Mouse (Mus musculus): ENCODE data around the gene Vsig10.
"Not testable (repeated sequence)": the region's sequence is repeated elsewhere in the genome, so short reads cannot be mapped to it uniquely, and the experiment has no call there.

Vsig10 gene

GRCm38 (mm10) chr5:117318741-117319629 lies at the start of gene Vsig10:
TSS of gene Vsig10 (plus strand) at chr5:117319083.
- CTCF ChIA-PET, result no interaction called here

GRCm38 (mm10) chr5:117269395-117269794 lies 49.5 kb upstream of the Vsig10 start:
- CTCF ChIA-PET, result no interaction called here

GRCm38 (mm10) chr5:117271945-117272344 lies 46.9 kb upstream of the Vsig10 start:
- CTCF ChIA-PET, result no interaction called here

GRCm38 (mm10) chr5:117274817-117275216 lies 44.1 kb upstream of the Vsig10 start:
- CTCF ChIA-PET, result interaction anchor here (0.6 kb wide), 2 partner anchors 8 to 30 kb away, joined by 5 read pairs; no protein-coding TSS in a partner anchor

- CTCF ChIA-PET, result interaction anchor here (0.6 kb wide), 1 partner anchor 172 kb away, joined by 3 read pairs; no protein-coding TSS in a partner anchor
Measured at GRCm38 (mm10) chr5:117277784-117278183, 41.1 kb upstream of the Vsig10 start.

GRCm38 (mm10) chr5:117278809-117279668 lies 39.8 kb upstream of the Vsig10 start:
- CTCF ChIA-PET, result interaction anchor here (0.8 kb wide), 1 partner anchor 112 kb away, joined by 6 read pairs; no protein-coding TSS in a partner anchor

GRCm38 (mm10) chr5:117279669-117280050 lies 39.2 kb upstream of the Vsig10 start:
- CTCF ChIA-PET, result interaction anchor here (0.8 kb wide), 1 partner anchor 111 kb away, joined by 6 read pairs; no protein-coding TSS in a partner anchor

- CTCF ChIA-PET, result no interaction called here
Measured at GRCm38 (mm10) chr5:117281536-117281935, 37.3 kb upstream of the Vsig10 start.

GRCm38 (mm10) chr5:117282360-117282759 lies 36.5 kb upstream of the Vsig10 start:
- CTCF ChIA-PET, result no interaction called here

- CTCF ChIA-PET, result no interaction called here
Measured at GRCm38 (mm10) chr5:117284029-117284428, 34.9 kb upstream of the Vsig10 start.

- CTCF ChIA-PET, result no interaction called here
Measured at GRCm38 (mm10) chr5:117284682-117285081, 34.2 kb upstream of the Vsig10 start.

- CTCF ChIA-PET, result no interaction called here
Measured at GRCm38 (mm10) chr5:117285266-117285665, 33.6 kb upstream of the Vsig10 start.

- CTCF ChIA-PET, result interaction anchor here (0.7 kb wide), 1 partner anchor 44 kb away, joined by 4 read pairs; no protein-coding TSS in a partner anchor
Measured at GRCm38 (mm10) chr5:117286286-117286685, 32.6 kb upstream of the Vsig10 start.

GRCm38 (mm10) chr5:117286831-117287822 lies 31.8 kb upstream of the Vsig10 start, which contains the start of gene Pebp1:
TSS of gene Pebp1 (minus strand) at chr5:117287625.
- CTCF ChIA-PET, result interaction anchor here (0.7 to 0.9 kb wide), 2 partner anchors 17 to 43 kb away, joined by 3 to 4 read pairs; no protein-coding TSS in a partner anchor

GRCm38 (mm10) chr5:117289646-117290045 lies 29.2 kb upstream of the Vsig10 start:
- CTCF ChIA-PET, result no interaction called here

GRCm38 (mm10) chr5:117290081-117290480 lies 28.8 kb upstream of the Vsig10 start:
- CTCF ChIA-PET, result interaction anchor here (0.7 kb wide), 1 partner anchor 71 kb away, joined by 3 read pairs; no protein-coding TSS in a partner anchor

- CTCF ChIA-PET, result no interaction called here
Measured at GRCm38 (mm10) chr5:117291312-117291711, 27.6 kb upstream of the Vsig10 start.

- CTCF ChIA-PET, result interaction anchor here (0.7 kb wide), 1 partner anchor 141 kb away, joined by 3 read pairs; no protein-coding TSS in a partner anchor
Measured at GRCm38 (mm10) chr5:117292547-117292946, 26.3 kb upstream of the Vsig10 start.

GRCm38 (mm10) chr5:117293776-117294175 lies 25.1 kb upstream of the Vsig10 start:
- CTCF ChIA-PET, result not testable (repeated sequence)

- CTCF ChIA-PET, result no interaction called here
Measured at GRCm38 (mm10) chr5:117295011-117295410, 23.9 kb upstream of the Vsig10 start.

- CTCF ChIA-PET, result no interaction called here
Measured at GRCm38 (mm10) chr5:117302899-117303298, 16.0 kb upstream of the Vsig10 start.

Measured in spleen, embryonic (tissue).